21 mouse cellular contexts compared by ENCODE assay signal in genomic region chr5:66415700-66416543, GRCm38 (mm10).
A peak's percentile ranks its signal among the peaks of the same experiment; 100 is the strongest.
DNase-seq lines count a peak whose midpoint lies in the region; ATAC-seq lines count a peak whose summit lies in the region.
"Had no signal": no experiment of that assay in that cellular context is flagged by ENCODE, and none has a peak within 500 bp of the region (broad histone marks: within the 10 kb centered on the region; RNA-seq: fewer than 3 reads in every experiment).

No protein-coding gene starts in this region.

- DNase-seq in embryo, embryonic 11 days = peak; percentile 25
- DNase-seq in embryo, embryonic 10 days (ENCODE audit: low spot score) = no peak
- peak; percentile 32 for DNase-seq in R1 (ENCODE audit: low read depth, low spot score)
- no peak for DNase-seq in cerebellum, postnatal 4 days (ENCODE audit: low spot score in 2 of 2)
- DNase-seq in spleen, adult 18-20 months = no peak
- no peak for DNase-seq in ovary, postnatal 10 days (ENCODE audit: low spot score)
- DNase-seq: adrenal gland, postnatal 25 days; cerebellum, postnatal 14 days; heart, postnatal 14 days; kidney, postnatal 10 days; layer of hippocampus, adult 9-11 months; thymus, postnatal 25 days had no signal

- H3K9me3 ChIP-seq in hindbrain, embryonic 12.5 days (replicated peaks) = no peaks in the 10 kb centered on the region
- H3K9me3 ChIP-seq in midbrain, embryonic 15.5 days = no peaks in the 10 kb centered on the region
- H3K9me3 ChIP-seq: embryonic facial prominence, embryonic 13.5 days; heart, embryonic 10.5 days; lung, embryonic 15.5 days had no signal

- H3K27me3 ChIP-seq in hindbrain, embryonic 12.5 days = no peaks in the 10 kb centered on the region
- H3K27me3 ChIP-seq in midbrain, embryonic 15.5 days (replicated peaks) = no peaks in the 10 kb centered on the region
- H3K27me3 ChIP-seq: CH12.LX; embryonic facial prominence, embryonic 13.5 days; lung, embryonic 15.5 days had no signal

- no peak overlapping the region for H3K4me2 ChIP-seq in hindbrain, embryonic 12.5 days (replicated peaks)
- H3K4me2 ChIP-seq in midbrain, embryonic 15.5 days = no peak overlapping the region
- H3K4me2 ChIP-seq: embryonic facial prominence, embryonic 13.5 days; lung, embryonic 15.5 days had no signal

- H3K9ac ChIP-seq in hindbrain, embryonic 12.5 days = no peak overlapping the region
- no peak overlapping the region for H3K9ac ChIP-seq in midbrain, embryonic 15.5 days
- H3K9ac ChIP-seq: embryonic facial prominence, embryonic 13.5 days; lung, embryonic 15.5 days had no signal

- peak; percentile 68 for ATAC-seq in hindbrain, embryonic 12.5 days (ENCODE audit: low FRiP score)
- ATAC-seq in midbrain, embryonic 15.5 days (replicated peaks) = peak; percentile 58
- ATAC-seq: activated CD4-positive, CD25-positive, alpha-beta regulatory T cell, adult 4 months; intestine, embryonic 16.5 days had no signal

- peaks cover 32% of the 10 kb centered on the region for H3K4me1 ChIP-seq in hindbrain, embryonic 12.5 days
- H3K4me1 ChIP-seq in midbrain, embryonic 15.5 days = peaks cover 49% of the 10 kb centered on the region
- H3K4me1 ChIP-seq: megakaryocyte, embryonic 14.5 days had no signal

- H3K4me3 ChIP-seq in hindbrain, embryonic 12.5 days = no peak overlapping the region
- no peak overlapping the region for H3K4me3 ChIP-seq in midbrain, embryonic 15.5 days
- H3K4me3 ChIP-seq: embryonic facial prominence, embryonic 13.5 days; heart, embryonic 10.5 days; lung, embryonic 15.5 days; megakaryocyte, embryonic 14.5 days had no signal

- WGBS in hindbrain, embryonic 12.5 days = 53% methylated on average over 7 of the region's 7 CpGs
- 31% methylated on average over 7 of the region's 7 CpGs for WGBS in midbrain, embryonic 15.5 days

- no peaks in the 10 kb centered on the region for H3K36me3 ChIP-seq in hindbrain, embryonic 12.5 days
- no peaks in the 10 kb centered on the region for H3K36me3 ChIP-seq in midbrain, embryonic 15.5 days (replicated peaks)
- H3K36me3 ChIP-seq: embryonic facial prominence, embryonic 13.5 days; heart, embryonic 10.5 days; lung, embryonic 15.5 days had no signal

- peak overlapping the region; percentile 73 for H3K27ac ChIP-seq in hindbrain, embryonic 12.5 days
- peak overlapping the region; percentile 74 for H3K27ac ChIP-seq in midbrain, embryonic 15.5 days
- H3K27ac ChIP-seq: embryonic facial prominence, embryonic 13.5 days; heart, embryonic 10.5 days; lung, embryonic 15.5 days had no signal

Comparison
In these comparisons a context has a peak if more than half of its experiments do, and no peak if none do; other contexts are left out.
1. DNase-seq: peak in embryo, embryonic 11 days (single experiment) and R1 (single experiment); none in embryo, embryonic 10 days (single experiment), cerebellum, postnatal 4 days (0 of 2), spleen, adult 18-20 months (0 of 2) and ovary, postnatal 10 days (single experiment).